Mouse (Mus musculus): Measurements from ENCODE around the gene Zcchc3.

- TF ChIP-seq CTCF (IDR thresholded peaks at IDR 0.05; ENCODE audit: low read depth) (peak; percentile 78), EP300 (optimal IDR thresholded peaks at IDR 0.05) (no peak)
Measured at GRCm38 (mm10) chr2:152396110-152397003, 18.5 kb downstream of the Zcchc3 start.

All from stomach, postnatal 0 days (tissue).